Mouse (Mus musculus) 3T3-L1 (cell line): ENCODE results near the gene Foxg1.

Source experiments
- DNase-seq: peaks from one replicate; pipeline ENCODE4 v3.0.0-alpha.2; 2015; ENCODE audit warnings: low read depth, low spot score

Gene Foxg1

GRCm38 (mm10) chr12:49409833-49410232, 27.4 kb downstream of the Foxg1 start:
- DNase-seq, result no peak

GRCm38 (mm10) chr12:49417963-49418362, 35.5 kb downstream of the Foxg1 start:
- no peak for DNase-seq
